Mouse (Mus musculus) forebrain, embryonic 11.5 days (tissue): ENCODE results near the gene Tex9. TPM values are rescaled to one million over a fixed set of nuclear protein-coding genes. Genes with fewer than 3 reads are reported as not detected.
"Not testable (repeated sequence)": the region's sequence is repeated elsewhere in the genome, so short reads cannot be mapped to it uniquely, and the experiment has no call there.

Source experiments
- ATAC-seq: fragments of 200-750 bp; cut with Nextera tagmentation; replicated peaks from 2 replicates; pipeline ENCODE4 v1.8.0; 2017; ENCODE audit warnings: moderate TSS enrichment; ENCODE audit not compliant: low FRiP score
- DNase-seq: peaks from one replicate; pipeline ENCODE4 v3.0.0-alpha.2; 2017; ENCODE audit warnings: low spot score
- H3K27ac ChIP-seq: fragments of 300-500 bp; sonication (generic); 2 replicates; pipeline ENCODE4 v1.5.1; 2014; ENCODE audit warnings: low read depth, low read length
- H3K27me3 ChIP-seq: fragments of 300-500 bp; sonication (generic); 2 replicates; pipeline ENCODE4 v1.6.1; 2014; ENCODE audit warnings: mild to moderate bottlenecking, low read length, mixed read lengths; ENCODE audit not compliant: control insufficient read depth, insufficient read depth
- H3K36me3 ChIP-seq: fragments of 300-500 bp; sonication (generic); 2 replicates; pipeline ENCODE4 v1.6.1; 2014; ENCODE audit warnings: mild to moderate bottlenecking, low read length, moderate library complexity, mixed read lengths; ENCODE audit not compliant: control insufficient read depth, insufficient read depth
- H3K4me1 ChIP-seq: fragments of 300-500 bp; sonication (generic); replicated peaks from 2 replicates; pipeline ENCODE4 v1.6.1; 2014; ENCODE audit warnings: low read length, mixed read lengths; ENCODE audit not compliant: control insufficient read depth, insufficient read depth
- H3K4me2 ChIP-seq: fragments of 300-500 bp; sonication (generic); 2 replicates; pipeline ENCODE4 v1.6.1; 2014; ENCODE audit warnings: low read depth, mild to moderate bottlenecking, low read length, moderate library complexity, mixed read lengths; ENCODE audit not compliant: severe bottlenecking
- H3K4me3 ChIP-seq: fragments of 300-500 bp; sonication (generic); 2 replicates; pipeline ENCODE4 v1.5.1; 2014; ENCODE audit warnings: low read depth, low read length
- H3K9ac ChIP-seq: fragments of 300-500 bp; sonication (generic); 2 replicates; pipeline ENCODE4 v1.6.1; 2014; ENCODE audit warnings: low read length
- H3K9me3 ChIP-seq: fragments of 300-500 bp; sonication (generic); 2 replicates; pipeline ENCODE4 v1.6.1; 2016; ENCODE audit warnings: low read length, mixed read lengths; ENCODE audit not compliant: control insufficient read depth
- WGBS: fragments of 180-500 bp; shearing (Covaris S2); extraction: QIAGEN DNeasy Blood & Tissue Kit; methylation state at CpG from one replicate; pipeline ENCODE4 v1.1.7; 2014; 5-methylcytosine and 5-hydroxymethylcytosine counted together
- microRNA-seq: library from miRNA; unstranded; fragments of <30 nt; microRNA quantifications from one replicate; pipeline ENCODE4, GENCODE M21; 2016; ENCODE audit not compliant: insufficient number of aligned reads
- polyA plus RNA-seq: library from polyadenylated mRNA; unstranded; fragments of >200 nt; fragmentation: Nextera tagmentation; extraction: Ambion mirVana; gene quantifications from 2 replicates; pipeline ENCODE4 v1.2.1, GENCODE M21; 2014

The Tex9 gene
- polyA plus RNA-seq, 1 experiment from 2014 or later: 75.1 TPM

- H3K36me3 ChIP-seq: no peaks in the 10 kb centered on the region
- H3K4me2 ChIP-seq: no peak overlapping the region
- H3K9ac ChIP-seq: no peak overlapping the region
- no peak overlapping the region for H3K4me3 ChIP-seq
- 90% methylated on average over 8 of the region's 8 CpGs for whole genome bisulfite sequencing
- H3K27me3 ChIP-seq: no peaks in the 10 kb centered on the region
- H3K9me3 ChIP-seq: no peaks in the 10 kb centered on the region
- no peak overlapping the region for H3K27ac ChIP-seq
- no peak for ATAC-seq
- no peak for DNase-seq
- no peaks in the 10 kb centered on the region; the same call in 1 of the 2 replicates for H3K4me1 ChIP-seq
Measured at GRCm38 (mm10) chr9:72404446-72404845, 87.6 kb downstream of the Tex9 start.

- Histone ChIP-seq H3K4me3 (no peak overlapping the region), H3K9ac (no peak overlapping the region), H3K27ac (no peak overlapping the region), H3K27me3 (no peaks in the 10 kb centered on the region), H3K4me1 (no peaks in the 10 kb centered on the region; the same call in 1 of the 2 replicates), H3K9me3 (no peaks in the 10 kb centered on the region), H3K4me2 (no peak overlapping the region), H3K36me3 (no peaks in the 10 kb centered on the region)
- DNase-seq (no peak), ATAC-seq (no peak)
- WGBS: 75% methylated on average over 6 of the region's 6 CpGs
Measured at GRCm38 (mm10) chr9:72403421-72403820, 88.6 kb downstream of the Tex9 start.

- not testable (repeated sequence) for H3K27me3 ChIP-seq, H3K36me3 ChIP-seq, H3K4me3 ChIP-seq, ATAC-seq, H3K27ac ChIP-seq, H3K4me1 ChIP-seq, H3K9ac ChIP-seq, H3K4me2 ChIP-seq, H3K9me3 ChIP-seq, DNase-seq
- WGBS: 75% methylated on average over 4 of the region's 4 CpGs
Measured at GRCm38 (mm10) chr9:72401769-72402168, 90.2 kb downstream of the Tex9 start.

Small RNA genes lying within 50 kb of the gene (microRNA-seq; reads per million reads assigned to microRNA genes)
- not detected for gene Gm28010

Other genes with a start within 250 kb of the Tex9 start
- gene Zfp280d, start 217.4 kb downstream of the Tex9 start, polyA plus RNA-seq: 54.2 and 66.3 TPM in 2 replicates
- 48.6 and 51.7 TPM in 2 replicates for gene Mns1, start 54.2 kb downstream of the Tex9 start, polyA plus RNA-seq
- 27.0 and 28.0 TPM in 2 replicates for gene Rfx7, start 40.0 kb upstream of the Tex9 start, polyA plus RNA-seq
- gene Nedd4, start 170.1 kb upstream of the Tex9 start, polyA plus RNA-seq: 781 and 793 TPM in 2 replicates